Mouse (Mus musculus) adrenal gland, adult 2 months (tissue): ENCODE data around the gene Memo1. TPM values are rescaled to one million over a fixed set of nuclear protein-coding genes. Genes with fewer than 3 reads are reported as not detected.

Experiments
- DNase-seq: peaks from one replicate; pipeline ENCODE4 v3.0.0; 2021
- polyA plus RNA-seq: library from polyadenylated mRNA; depleted of rRNA; stranded (reverse); fragments of >200 nt; gene quantifications from 2 replicates; pipeline ENCODE4 v1.2.3, GENCODE M21; 2012
- total RNA-seq, 2 experiments: library from RNA; stranded (reverse); gene quantifications; 2 replicates each; pipeline ENCODE4 v1.2.3; 2021

Memo1 gene
- total and polyA plus RNA-seq, 3 experiments: 61.3 to 104 (median 100) TPM

DNA sequence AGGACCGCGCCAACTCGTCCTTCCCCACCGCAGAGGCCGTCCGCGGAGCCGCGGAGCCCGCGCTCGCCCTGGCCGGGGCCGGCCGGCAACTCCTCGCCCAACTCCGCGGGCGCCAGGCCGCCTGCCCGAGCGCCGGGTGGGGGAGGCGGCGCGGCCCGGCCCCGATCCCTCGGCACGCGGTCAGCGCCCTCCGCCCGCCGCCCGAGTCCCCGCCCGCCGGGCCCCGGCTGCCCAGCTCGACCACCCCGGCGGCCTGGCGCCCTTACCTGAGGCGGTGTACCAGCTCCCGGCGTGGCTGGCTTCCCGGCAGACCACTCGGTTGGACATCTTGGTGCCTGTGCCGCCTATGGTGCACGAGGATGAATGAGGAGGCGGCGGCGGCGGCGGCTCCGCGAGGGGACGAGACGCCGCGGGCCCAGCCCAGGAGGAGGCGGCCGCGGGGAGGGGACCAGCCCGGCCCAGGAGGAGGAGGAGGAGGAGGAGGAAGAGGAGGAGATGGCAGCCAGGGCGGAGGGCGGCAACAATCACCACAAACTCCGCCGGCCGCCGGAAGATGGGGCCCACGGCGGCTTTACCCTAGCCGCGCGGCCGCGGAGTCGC is 795 bp downstream of the Memo1 start:
- DNase-seq: peak; percentile 95

DNA sequence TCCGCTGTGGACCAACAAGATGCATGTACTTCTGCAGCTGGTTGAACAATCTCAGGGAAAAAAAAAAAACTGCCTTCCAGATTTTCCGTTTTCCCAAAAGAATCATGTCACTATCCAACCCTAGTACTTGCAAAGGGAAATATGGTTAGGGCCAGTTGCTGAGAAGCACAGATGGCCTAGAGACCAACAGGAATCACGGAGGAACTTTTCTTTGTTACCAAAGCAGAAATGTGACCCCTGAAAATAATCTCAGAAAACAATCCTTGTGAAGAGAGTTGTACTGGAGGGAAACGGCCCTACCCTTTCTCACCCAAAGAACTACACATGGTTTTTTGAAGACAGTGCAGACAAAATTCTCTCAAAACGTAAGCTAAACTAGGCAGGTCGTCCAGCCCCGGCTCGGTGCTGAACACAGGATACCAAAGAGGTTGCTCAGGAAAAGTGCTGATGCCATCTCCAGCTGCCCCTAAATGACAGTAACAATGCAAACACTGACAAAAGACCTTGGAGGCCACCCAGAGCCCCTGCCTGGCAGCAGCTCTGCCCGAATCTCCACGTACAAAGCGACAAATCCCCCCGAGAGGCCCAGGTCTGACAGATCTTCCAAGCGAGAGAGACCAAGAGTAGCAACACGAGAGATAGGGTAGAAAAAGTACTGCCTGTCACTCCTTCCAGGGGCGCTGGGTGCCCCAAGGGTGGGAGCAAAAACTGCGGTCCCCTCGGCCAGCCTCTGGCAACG is 1.5 kb downstream of the Memo1 start:
- DNase-seq: peak; percentile 70

DNA sequence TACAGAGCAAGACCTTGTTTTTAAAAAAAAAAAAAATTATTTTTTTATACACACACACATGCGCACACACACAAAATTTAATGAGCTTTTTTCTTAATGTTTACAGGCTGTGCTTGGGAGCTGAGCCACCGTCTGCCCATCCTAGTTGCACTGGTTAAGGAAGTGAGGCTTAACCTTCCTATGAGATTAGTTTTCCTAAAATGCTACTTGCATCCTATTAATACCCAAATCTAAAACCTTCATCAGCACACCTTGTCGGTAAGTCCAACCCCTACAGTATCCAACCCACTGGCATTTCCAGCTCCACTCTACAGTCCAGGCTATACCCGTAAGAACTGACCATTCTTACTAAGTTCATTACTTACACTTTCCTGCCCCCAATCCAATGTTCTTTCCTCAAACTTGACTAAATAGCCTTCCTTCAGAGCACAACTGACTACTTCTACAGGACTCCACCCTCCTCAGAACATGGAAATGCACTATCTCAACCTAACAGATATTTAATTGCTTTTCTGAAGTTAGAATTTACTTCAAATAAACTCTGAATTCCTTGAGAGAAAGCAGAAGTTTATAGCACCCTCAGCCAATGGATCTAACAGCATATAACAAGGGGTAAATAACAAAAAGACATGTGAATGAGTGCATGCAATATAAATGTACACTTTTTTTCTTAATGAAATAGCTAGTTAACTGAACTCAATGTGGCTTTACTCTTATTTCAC is 3.5 kb downstream of the Memo1 start:
- DNase-seq: no peak

DNA sequence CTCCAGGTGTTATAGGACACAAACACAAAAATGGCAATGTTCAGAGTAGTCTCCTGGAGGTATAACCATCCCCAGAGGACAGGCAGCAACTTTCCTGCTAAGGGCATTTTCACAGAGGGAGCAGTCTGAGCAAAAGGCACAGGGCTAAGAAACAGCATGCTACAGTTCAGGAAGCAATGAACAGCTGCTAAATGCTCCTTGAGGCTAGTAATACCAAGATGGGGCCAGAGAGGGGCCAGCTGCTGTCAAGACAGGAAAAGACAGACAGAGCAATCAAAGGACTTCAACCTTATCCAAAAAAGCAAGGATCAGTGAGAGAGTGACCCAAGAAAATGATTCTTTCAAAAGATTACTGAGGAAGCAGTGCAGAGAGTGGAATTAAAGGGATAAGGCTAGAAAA is 4.5 kb downstream of the Memo1 start:
- no peak for DNase-seq

DNA sequence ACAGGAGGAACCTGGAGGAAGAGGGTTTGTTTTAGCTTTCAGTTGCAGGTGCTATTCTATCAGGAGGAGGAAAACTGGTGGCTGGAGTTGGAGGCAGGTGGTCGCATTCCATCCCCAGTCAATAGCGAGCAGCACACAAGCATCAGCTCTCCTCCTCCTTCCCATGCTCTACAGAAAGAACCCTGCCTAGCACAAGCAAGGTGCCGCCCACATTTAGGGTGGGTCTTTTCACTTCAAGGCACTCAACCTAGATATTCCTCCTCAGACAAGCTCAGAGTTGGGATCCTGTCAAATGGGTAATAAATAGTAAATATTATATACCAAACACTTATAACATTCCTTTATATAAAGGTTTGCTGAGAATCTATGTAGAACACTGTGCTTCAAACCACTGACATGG is 5.1 kb downstream of the Memo1 start:
- DNase-seq: no peak

DNA sequence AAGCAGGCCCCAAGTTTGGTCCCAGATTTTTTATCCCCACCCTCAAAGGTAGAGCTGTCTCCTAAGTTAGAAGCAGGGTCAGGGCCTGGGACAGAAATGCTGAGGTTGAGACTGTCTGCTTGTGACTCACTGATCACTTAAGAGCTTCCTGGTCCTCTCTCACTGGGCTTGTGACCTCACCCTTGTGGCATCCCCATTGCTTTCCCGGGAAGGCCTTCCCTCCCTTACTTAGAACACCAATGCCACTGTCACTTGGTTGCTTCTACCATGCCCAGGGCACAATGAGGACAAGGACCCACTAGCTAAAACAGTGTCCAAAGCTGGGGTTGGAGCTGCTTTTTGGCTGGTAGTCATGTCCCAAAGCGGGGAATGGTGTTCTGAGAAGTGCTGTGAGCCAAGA is 6.7 kb downstream of the Memo1 start:
- DNase-seq: peak; percentile 81

GRCm38 (mm10) chr17:74286140-74286730 is 9.1 kb downstream of the Memo1 start:
- DNase-seq: no peak

GRCm38 (mm10) chr17:74285730-74286129 is 9.6 kb downstream of the Memo1 start:
- no peak for DNase-seq

- peak; percentile 58 for DNase-seq
Observed at GRCm38 (mm10) chr17:74284397-74285115, 10.8 kb downstream of the Memo1 start.

DNA sequence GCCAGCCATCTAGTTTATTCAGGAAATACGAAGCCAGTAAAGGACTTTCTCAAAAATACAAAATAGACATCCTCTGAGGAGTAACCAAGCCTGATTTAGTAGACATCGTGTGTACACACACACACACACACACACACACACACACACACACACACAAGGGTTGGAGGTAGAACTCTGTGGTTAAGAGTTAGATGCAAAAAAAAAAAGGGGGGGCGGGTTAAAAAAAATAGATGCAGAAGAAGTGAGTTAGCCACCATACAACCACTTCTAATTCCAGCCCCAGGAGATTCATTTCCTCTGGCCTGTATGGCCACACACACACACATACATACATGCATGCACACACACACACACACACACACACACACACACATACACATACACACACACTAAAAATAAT is 13.3 kb downstream of the Memo1 start:
- no peak for DNase-seq

- DNase-seq: no peak
Observed at GRCm38 (mm10) chr17:74278966-74279869, 16.1 kb downstream of the Memo1 start.

DNA sequence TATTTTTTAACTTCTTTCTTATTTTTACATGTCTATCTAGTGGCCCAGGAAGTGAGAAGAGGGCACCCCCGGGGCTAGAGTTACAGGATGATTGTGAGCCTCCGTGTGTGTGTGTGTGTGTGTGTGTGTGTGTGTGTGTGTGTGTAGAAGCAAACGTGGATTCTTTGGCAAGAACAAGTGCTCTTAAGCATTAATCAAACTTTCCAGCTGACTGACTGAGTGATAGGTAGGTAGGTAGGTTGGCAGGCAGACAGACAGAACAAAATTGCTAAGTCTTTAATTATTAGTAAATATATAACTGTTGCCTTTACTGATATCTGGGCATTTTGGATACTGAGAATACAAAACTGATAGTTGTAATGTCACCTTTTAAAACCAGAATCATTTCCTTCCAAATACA is 20.9 kb downstream of the Memo1 start:
- DNase-seq: no peak

DNA sequence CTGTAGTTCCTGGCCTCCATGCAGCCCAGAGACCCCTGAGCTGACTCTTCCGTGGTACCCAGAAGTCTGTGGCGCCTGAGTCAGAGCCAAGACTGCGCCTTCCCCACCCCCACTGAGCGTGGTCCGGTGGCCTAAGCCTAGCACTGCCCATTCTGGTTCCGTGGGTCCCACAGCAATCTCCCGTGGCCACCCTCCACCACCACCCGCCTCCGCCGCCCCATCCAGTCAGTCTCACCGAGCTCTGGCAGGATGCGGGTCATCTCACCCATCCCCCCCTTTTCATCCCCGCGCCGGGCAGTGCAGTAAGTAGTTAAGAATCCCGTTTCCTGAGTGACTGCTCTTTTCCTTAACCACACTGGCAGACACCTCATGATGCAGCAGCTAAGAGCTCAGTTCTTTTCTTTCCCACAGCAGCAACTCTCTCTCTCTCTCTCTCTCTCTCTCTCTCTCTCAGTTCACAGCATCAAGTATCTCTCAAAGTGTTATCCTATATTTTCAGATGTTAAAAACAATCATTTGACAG is 22.6 kb downstream of the Memo1 start:
- no peak for DNase-seq

DNA sequence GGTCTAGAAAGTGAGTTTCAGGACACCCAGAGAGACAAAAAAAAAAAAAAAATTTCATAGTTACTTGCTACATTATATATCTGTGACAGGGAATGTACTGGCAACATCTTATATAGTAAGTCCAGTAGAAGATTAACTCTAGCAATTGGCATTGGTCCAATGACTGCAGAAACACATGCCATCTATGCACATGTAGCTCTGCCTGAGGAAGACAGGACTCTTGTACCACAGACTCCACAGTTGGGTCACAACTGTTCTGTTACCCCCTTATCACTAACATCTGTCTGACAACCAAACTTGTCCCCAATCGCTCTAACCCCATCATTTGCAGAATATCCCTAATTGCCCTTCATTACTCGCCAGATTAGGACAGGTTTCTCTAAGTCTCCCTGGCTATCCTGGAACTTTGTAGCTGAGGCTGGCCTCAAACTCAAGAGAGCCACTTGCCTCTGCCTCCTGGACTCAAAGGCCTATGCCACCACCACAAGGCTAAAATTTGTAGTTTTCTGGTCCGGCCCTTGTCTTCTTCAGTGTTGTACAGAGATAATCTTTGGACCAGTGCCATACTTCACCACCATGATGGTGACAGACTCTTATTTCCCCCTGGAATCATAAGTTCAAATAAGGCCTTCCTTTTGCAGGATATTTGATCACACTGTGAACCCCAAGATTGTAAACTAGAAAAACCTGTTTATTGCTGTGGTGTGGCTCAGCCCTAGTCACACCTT is 23.6 kb downstream of the Memo1 start:
- no peak for DNase-seq

- DNase-seq: no peak
Observed at GRCm38 (mm10) chr17:74270205-74270604, 25.1 kb downstream of the Memo1 start.

GRCm38 (mm10) chr17:74267415-74268180 is 27.7 kb downstream of the Memo1 start:
- DNase-seq: no peak

GRCm38 (mm10) chr17:74265636-74266035 is 29.7 kb downstream of the Memo1 start:
- no peak for DNase-seq

DNA sequence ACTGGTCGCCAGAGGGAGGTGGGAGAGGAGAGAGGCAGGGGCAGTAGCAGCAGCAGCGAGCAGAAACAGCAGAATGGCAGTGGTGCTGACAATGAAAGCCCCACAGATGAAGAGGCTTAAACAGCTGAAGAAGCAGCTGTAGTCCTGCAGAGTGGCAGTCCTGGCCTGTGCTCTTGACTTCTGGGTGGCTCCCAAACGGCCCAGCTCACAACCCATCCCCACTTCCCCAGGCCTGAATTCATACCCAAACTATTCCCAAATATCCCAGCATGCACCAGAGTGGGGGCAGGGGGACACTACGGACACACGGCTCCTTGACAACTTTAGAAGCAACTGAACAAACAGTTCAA is 30.2 kb downstream of the Memo1 start:
- no peak for DNase-seq
